Mouse (Mus musculus) left cerebral cortex, adult 18-20 months (tissue): ENCODE data around the gene Polk. TPM values are rescaled to one million over a fixed set of nuclear protein-coding genes. Genes with fewer than 3 reads are reported as not detected.
A peak's percentile ranks its signal among the peaks of the same experiment; 100 is the strongest.

Source experiments
- DNase-seq, 2 experiments: peaks; one replicate each; pipeline ENCODE4 v3.0.0; 2021 to 2022; ENCODE audit warnings: low spot score in 2 of 2, mixed read lengths in 1 of 2
- total RNA-seq, 2 experiments: library from RNA; stranded (reverse); gene quantifications; 2 replicates each; pipeline ENCODE4 v1.2.3; 2021

Polk gene
- total RNA-seq, 2 experiments from 2014 or later: 11.8 to 12.3 TPM

- DNase-seq: no peak
These were observed 12.3 kb downstream of the Polk start for GRCm38 (mm10) chr13:96530064-96530463.

GRCm38 (mm10) chr13:96529542-96529941, 12.8 kb downstream of the Polk start:
- no peak for DNase-seq

GRCm38 (mm10) chr13:96528776-96529175, 13.6 kb downstream of the Polk start:
- no peak for DNase-seq

- no peak for DNase-seq
These were observed 14.5 kb downstream of the Polk start for GRCm38 (mm10) chr13:96527856-96528255.

- no peak for DNase-seq
These were observed 15.4 kb downstream of the Polk start for GRCm38 (mm10) chr13:96527022-96527421.

GRCm38 (mm10) chr13:96521294-96521693, 21.1 kb downstream of the Polk start:
- DNase-seq: no peak

GRCm38 (mm10) chr13:96517335-96517734, 25.0 kb downstream of the Polk start:
- DNase-seq: no peak

- DNase-seq: no peak
These were observed 26.1 kb downstream of the Polk start for GRCm38 (mm10) chr13:96516249-96516648.

- DNase-seq: no peak
These were observed 28.0 kb downstream of the Polk start for GRCm38 (mm10) chr13:96514154-96514942.

- DNase-seq: no peak
These were observed 30.5 kb downstream of the Polk start for GRCm38 (mm10) chr13:96511893-96512292.

GRCm38 (mm10) chr13:96511262-96511661, 31.1 kb downstream of the Polk start:
- DNase-seq: no peak

- peak; percentile 11 to 17 for DNase-seq
These were observed 31.7 kb downstream of the Polk start for GRCm38 (mm10) chr13:96510635-96511034.

GRCm38 (mm10) chr13:96507541-96507940, 34.8 kb downstream of the Polk start:
- DNase-seq: no peak

- DNase-seq: no peak
These were observed 36.1 kb downstream of the Polk start for GRCm38 (mm10) chr13:96506313-96506712.

- no peak for DNase-seq
These were observed 36.7 kb downstream of the Polk start for GRCm38 (mm10) chr13:96505661-96506060.

- DNase-seq: no peak
These were observed 42.5 kb downstream of the Polk start for GRCm38 (mm10) chr13:96499891-96500290.

GRCm38 (mm10) chr13:96496630-96497029, 45.7 kb downstream of the Polk start:
- DNase-seq: no peak

GRCm38 (mm10) chr13:96490433-96490832, 51.9 kb downstream of the Polk start, which contains the start of gene Gm17622:
Gene Gm17622, plus strand, starts transcription at chr13:96490733.
- DNase-seq: no peak

- DNase-seq: no peak
These were observed 54.4 kb downstream of the Polk start for GRCm38 (mm10) chr13:96487968-96488367.

GRCm38 (mm10) chr13:96487230-96487629, 55.1 kb downstream of the Polk start:
- DNase-seq: no peak

- DNase-seq: no peak
These were observed 63.4 kb downstream of the Polk start for GRCm38 (mm10) chr13:96478991-96479390.

- DNase-seq: no peak
These were observed 65.2 kb downstream of the Polk start for GRCm38 (mm10) chr13:96477226-96477625.

GRCm38 (mm10) chr13:96470957-96471356, 71.4 kb downstream of the Polk start, which contains the start of gene Ankdd1b:
Gene Ankdd1b, minus strand, starts transcription at chr13:96471198.
- DNase-seq: no peak
